Mouse (Mus musculus): ENCODE measurements around the gene Btbd35f4. TPM values are rescaled to one million over a fixed set of nuclear protein-coding genes. Genes with fewer than 3 reads are reported as not detected.
"Not testable (repeated sequence)": the region's sequence is repeated elsewhere in the genome, so short reads cannot be mapped to it uniquely, and the experiment has no call there.

Btbd35f4 gene
- polyA plus RNA-seq (2014; fragmentation: Nextera tagmentation; extraction: Ambion mirVana) = not detected in 2 replicates

GRCm38 (mm10) chrX:4800196-4800595, at the start of gene Btbd35f4:
Btbd35f4 (plus strand) TSS chrX:4800496.
- H3K9ac ChIP-seq; ATAC-seq (ENCODE audit: insufficient read depth); H3K4me1 ChIP-seq (ENCODE audit: insufficient read depth); H3K4me2 ChIP-seq; H3K27ac ChIP-seq (ENCODE audit: low read depth); H3K36me3 ChIP-seq (ENCODE audit: insufficient read depth); H3K4me3 ChIP-seq (ENCODE audit: low read depth, low read length); H3K27me3 ChIP-seq (ENCODE audit: insufficient read depth, low read length); H3K9me3 ChIP-seq (ENCODE audit: low read depth, low read length); DNase-seq: not testable (repeated sequence)
- no CpG with 5 or more reads among the region's 4 CpGs for WGBS

GRCm38 (mm10) chrX:4840016-4840415, 39.7 kb downstream of the Btbd35f4 start:
- no CpG with 5 or more reads among the region's 1 CpGs for WGBS
- not testable (repeated sequence) for DNase-seq; H3K4me3 ChIP-seq (ENCODE audit: low read depth, low read length); H3K4me2 ChIP-seq; H3K27me3 ChIP-seq (ENCODE audit: insufficient read depth, low read length); H3K4me1 ChIP-seq (ENCODE audit: insufficient read depth); ATAC-seq (ENCODE audit: insufficient read depth); H3K9ac ChIP-seq; H3K9me3 ChIP-seq (ENCODE audit: low read depth, low read length); H3K36me3 ChIP-seq (ENCODE audit: insufficient read depth); H3K27ac ChIP-seq (ENCODE audit: low read depth)

Other genes starting within 250 kb of the Btbd35f4 start
- not detected in 2 replicates for gene Btbd35f27, start 151.6 kb downstream of the Btbd35f4 start, polyA plus RNA-seq (2014; fragmentation: Nextera tagmentation; extraction: Ambion mirVana)